Mouse (Mus musculus) forebrain, embryonic 16.5 days (tissue): ENCODE results near the gene Dhrs4. TPM values are rescaled to one million over a fixed set of nuclear protein-coding genes. Genes with fewer than 3 reads are reported as not detected.

Source experiments
- ATAC-seq: fragments of 200-750 bp; cut with Nextera tagmentation; 2 replicates; pipeline ENCODE4 v1.8.0; 2017; ENCODE audit warnings: mild to moderate bottlenecking, moderate library complexity
- H3K27ac ChIP-seq: fragments of 300-500 bp; sonication (generic); 2 replicates; pipeline ENCODE4 v1.5.1; 2014; ENCODE audit warnings: low read length, control low read depth
- H3K27me3 ChIP-seq: fragments of 300-500 bp; sonication (generic); replicated peaks from 2 replicates; pipeline ENCODE4 v1.6.1; 2014; ENCODE audit warnings: low read length; ENCODE audit not compliant: control insufficient read depth, insufficient read depth
- H3K36me3 ChIP-seq: fragments of 300-500 bp; sonication (generic); 2 replicates; pipeline ENCODE4 v1.6.1; 2014; ENCODE audit not compliant: control insufficient read depth, insufficient read depth
- H3K4me1 ChIP-seq: fragments of 300-500 bp; sonication (generic); replicated peaks from 2 replicates; pipeline ENCODE4 v1.6.1; 2014; ENCODE audit warnings: low read length; ENCODE audit not compliant: control insufficient read depth, insufficient read depth
- H3K4me2 ChIP-seq: fragments of 300-500 bp; sonication (generic); 2 replicates; pipeline ENCODE4 v1.6.1; 2014; ENCODE audit warnings: mild to moderate bottlenecking, low read length, control low read depth
- H3K4me3 ChIP-seq: fragments of 300-500 bp; sonication (generic); replicated peaks from 2 replicates; pipeline ENCODE4 v1.5.1; 2014; ENCODE audit warnings: mild to moderate bottlenecking, low read length, control low read depth
- H3K9ac ChIP-seq: fragments of 300-500 bp; sonication (generic); replicated peaks from 2 replicates; pipeline ENCODE4 v1.6.1; 2014; ENCODE audit warnings: low read depth, low read length, control low read depth
- H3K9me3 ChIP-seq: fragments of 300-500 bp; sonication (generic); 2 replicates; pipeline ENCODE4 v1.6.1; 2016; ENCODE audit warnings: low read length; ENCODE audit not compliant: control insufficient read depth
- WGBS: fragments of 180-500 bp; shearing (Covaris S2); extraction: QIAGEN DNeasy Blood & Tissue Kit; methylation state at CpG from one replicate; pipeline ENCODE4 v1.1.7; 2014; 5-methylcytosine and 5-hydroxymethylcytosine counted together
- polyA plus RNA-seq: library from polyadenylated mRNA; unstranded; fragments of >200 nt; fragmentation: Nextera tagmentation; extraction: Ambion mirVana; gene quantifications from 2 replicates; pipeline ENCODE4 v1.2.1, GENCODE M21; 2015

The Dhrs4 gene
- polyA plus RNA-seq, 1 experiment from 2014 or later, result 43.3 TPM

- Histone ChIP-seq H3K27me3 (no peaks in the 10 kb centered on the region), H3K27ac (no peak overlapping the region), H3K4me2 (no peak overlapping the region), H3K9ac (no peak overlapping the region), H3K9me3 (no peaks in the 10 kb centered on the region), H3K4me1 (no peaks in the 10 kb centered on the region), H3K36me3 (no peaks in the 10 kb centered on the region), H3K4me3 (no peak overlapping the region)
- WGBS, result 100% methylated on average over 1 of the region's 1 CpGs
- ATAC-seq, result no peak
These were observed 1.1 kb upstream of the Dhrs4 start for GRCm38 (mm10) chr14:55477421-55477820.

GRCm38 (mm10) chr14:55477829-55478228, 729 bp upstream of the Dhrs4 start:
- no peaks in the 10 kb centered on the region for H3K9me3 ChIP-seq
- no peaks in the 10 kb centered on the region for H3K4me1 ChIP-seq
- no peak overlapping the region for H3K9ac ChIP-seq
- H3K27ac ChIP-seq, result no peak overlapping the region
- ATAC-seq, result no peak
- H3K4me3 ChIP-seq, result no peak overlapping the region
- no peaks in the 10 kb centered on the region for H3K36me3 ChIP-seq
- no peaks in the 10 kb centered on the region for H3K27me3 ChIP-seq
- no peak overlapping the region for H3K4me2 ChIP-seq
- 88% methylated on average over 5 of the region's 5 CpGs for WGBS

GRCm38 (mm10) chr14:55479629-55480028, 1.1 kb downstream of the Dhrs4 start:
- H3K27me3 ChIP-seq, result no peaks in the 10 kb centered on the region
- H3K36me3 ChIP-seq, result no peaks in the 10 kb centered on the region
- H3K9me3 ChIP-seq, result no peaks in the 10 kb centered on the region
- H3K4me1 ChIP-seq, result peaks cover 7% of the 10 kb centered on the region
- no peak overlapping the region for H3K4me2 ChIP-seq
- ATAC-seq, result no peak
- H3K4me3 ChIP-seq, result no peak overlapping the region
- no peak overlapping the region for H3K9ac ChIP-seq
- no peak overlapping the region for H3K27ac ChIP-seq
- WGBS, result 95% methylated on average over 10 of the region's 10 CpGs

- peak; percentile 91 for ATAC-seq
- WGBS, result 19% methylated on average over 5 of the region's 5 CpGs
- H3K27ac ChIP-seq, result peak overlapping the region; percentile 88
These were observed 6.0 kb downstream of the Dhrs4 start for GRCm38 (mm10) chr14:55484430-55485085.

GRCm38 (mm10) chr14:55486836-55487235, 8.3 kb downstream of the Dhrs4 start:
- no peak for ATAC-seq
- peaks cover 28% of the 10 kb centered on the region for H3K4me1 ChIP-seq
- no peaks in the 10 kb centered on the region for H3K36me3 ChIP-seq
- H3K4me3 ChIP-seq, result no peak overlapping the region
- no peak overlapping the region for H3K9ac ChIP-seq
- H3K4me2 ChIP-seq, result no peak overlapping the region
- no peak overlapping the region for H3K27ac ChIP-seq
- no peaks in the 10 kb centered on the region for H3K27me3 ChIP-seq
- no peaks in the 10 kb centered on the region for H3K9me3 ChIP-seq
- WGBS, result 90% methylated on average over 8 of the region's 8 CpGs

More at GRCm38 (mm10) chr14:55484430-55485085, 6.0 kb downstream of the Dhrs4 start:
- H3K4me1 ChIP-seq, result peaks cover 15% of the 10 kb centered on the region
- no peaks in the 10 kb centered on the region for H3K9me3 ChIP-seq
- no peaks in the 10 kb centered on the region for H3K27me3 ChIP-seq
- peak overlapping the region; percentile 2; the same call in 1 of the 2 replicates for H3K4me2 ChIP-seq
- H3K9ac ChIP-seq, result no peak overlapping the region
- H3K36me3 ChIP-seq, result no peaks in the 10 kb centered on the region
- H3K4me3 ChIP-seq, result no peak overlapping the region

GRCm38 (mm10) chr14:55490361-55491201, 12.0 kb downstream of the Dhrs4 start, which contains the start of gene Carmil3:
TSS of gene Carmil3 (plus strand) at chr14:55490651.
- under 1% methylated on average over 58 of the region's 68 CpGs for WGBS

GRCm38 (mm10) chr14:55491291-55491833, 12.8 kb downstream of the Dhrs4 start:
- under 1% methylated on average over 28 of the region's 30 CpGs for WGBS
- Histone ChIP-seq H3K27ac (peak overlapping the region; percentile 97), H3K4me3 (peak overlapping the region; percentile 80)

More at GRCm38 (mm10) chr14:55490361-55491201, 12.0 kb downstream of the Dhrs4 start, which contains the start of gene Carmil3:
- Histone ChIP-seq H3K36me3 (no peaks in the 10 kb centered on the region), H3K4me3 (peak within 1 kb of the TSS; percentile 80), H3K4me2 (peak within 1 kb of the TSS; percentile 74), H3K9ac (peak within 1 kb of the TSS; percentile 93), H3K27ac (peak within 1 kb of the TSS; percentile 97), H3K9me3 (no peaks in the 10 kb centered on the region), H3K27me3 (no peaks in the 10 kb centered on the region), H3K4me1 (peaks cover 33% of the 10 kb centered on the region)
- ATAC-seq, result peak; percentile 92

GRCm38 (mm10) chr14:55492103-55492502, 13.5 kb downstream of the Dhrs4 start:
- Histone ChIP-seq H3K4me3 (peak overlapping the region; percentile 80), H3K27me3 (no peaks in the 10 kb centered on the region)
- peak; percentile 24 for ATAC-seq

More at GRCm38 (mm10) chr14:55491291-55491833, 12.8 kb downstream of the Dhrs4 start:
- peak overlapping the region; percentile 93 for H3K9ac ChIP-seq
- no peaks in the 10 kb centered on the region; the same call in 1 of the 2 replicates for H3K36me3 ChIP-seq
- ATAC-seq, result peak; percentile 72
- H3K9me3 ChIP-seq, result no peaks in the 10 kb centered on the region
- H3K4me2 ChIP-seq, result peak overlapping the region; percentile 74
- H3K4me1 ChIP-seq, result peaks cover 33% of the 10 kb centered on the region
- no peaks in the 10 kb centered on the region for H3K27me3 ChIP-seq

More at GRCm38 (mm10) chr14:55492103-55492502, 13.5 kb downstream of the Dhrs4 start:
- H3K4me2 ChIP-seq, result peak overlapping the region; percentile 74
- no peaks in the 10 kb centered on the region; the same call in 1 of the 2 replicates for H3K36me3 ChIP-seq
- WGBS, result 24% methylated on average over 3 of the region's 3 CpGs
- no peaks in the 10 kb centered on the region for H3K9me3 ChIP-seq
- H3K4me1 ChIP-seq, result peaks cover 33% of the 10 kb centered on the region
- peak overlapping the region; percentile 93 for H3K9ac ChIP-seq
- H3K27ac ChIP-seq, result peak overlapping the region; percentile 97
